Mouse (Mus musculus) megakaryocyte-erythroid progenitor cell, adult 5 weeks (primary cell): ENCODE results near the gene Lsr. TPM values are rescaled to one million over a fixed set of nuclear protein-coding genes. Genes with fewer than 3 reads are reported as not detected.

Experiments
- polyA plus RNA-seq: library from polyadenylated mRNA; stranded (reverse); fragments of >175 nt; gene quantifications from 2 replicates; pipeline ENCODE4 v1.2.3, GENCODE M21; 2012

The Lsr gene
- 1.3 and 1.5 TPM in 2 replicates for polyA plus RNA-seq

DNA sequence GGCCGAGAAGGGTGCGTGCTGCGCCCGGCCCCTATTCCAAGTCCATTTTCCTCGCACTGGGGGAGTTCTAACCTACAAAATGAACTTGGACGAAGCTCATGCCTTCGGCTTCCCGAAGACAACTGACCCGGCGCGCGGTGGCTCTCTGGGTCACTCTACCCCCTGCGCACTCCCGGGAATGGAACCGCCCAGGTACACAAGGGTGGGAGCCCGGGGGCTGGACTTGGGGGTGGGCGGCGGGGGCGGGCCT is at the start of gene Lsr:
Lsr (minus strand) TSS at position 214 of the 250 bp plus-strand sequence.

DNA sequence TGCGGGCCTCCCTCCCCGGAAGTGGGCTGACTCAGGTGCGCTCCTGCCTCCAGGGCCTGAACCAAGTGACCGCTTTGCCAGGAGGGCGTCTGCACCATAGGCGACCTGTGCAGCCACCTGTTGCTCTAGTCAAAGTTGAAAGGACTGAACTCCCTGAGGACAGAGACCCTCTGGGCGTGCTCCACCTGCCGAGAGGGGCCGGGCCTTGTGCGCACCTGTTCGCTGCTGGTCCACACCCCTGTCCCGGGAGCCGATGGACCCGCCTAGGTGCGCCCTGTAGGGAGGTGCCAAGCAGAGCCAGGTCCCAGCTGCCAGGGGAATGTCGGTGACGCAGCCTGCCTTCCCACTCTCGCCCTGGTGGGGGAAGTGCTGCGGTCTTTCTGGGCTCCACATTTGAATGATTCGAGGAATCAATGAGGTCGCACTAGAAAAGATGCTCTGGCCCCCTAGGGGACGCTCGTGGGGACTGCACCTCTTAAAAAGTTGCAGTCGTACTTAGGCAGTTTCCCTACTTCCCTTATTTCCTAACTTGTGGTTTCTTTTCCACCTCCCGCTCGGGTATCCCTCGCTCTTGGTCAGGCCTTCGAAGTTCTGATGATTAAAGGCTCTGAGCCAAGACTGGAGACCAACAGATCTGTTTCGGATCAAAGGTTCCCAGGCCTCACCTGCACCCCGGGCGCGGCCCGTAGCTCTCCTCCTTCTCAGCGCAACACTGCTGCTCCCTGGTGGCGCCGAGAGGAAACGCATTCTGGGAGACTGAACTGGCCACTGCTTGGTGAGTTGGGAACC is 431 bp upstream of the Lsr start, which contains the start of gene Fam187b:
Fam187b (plus strand) TSS at position 290 of the 789 bp plus-strand sequence.

DNA sequence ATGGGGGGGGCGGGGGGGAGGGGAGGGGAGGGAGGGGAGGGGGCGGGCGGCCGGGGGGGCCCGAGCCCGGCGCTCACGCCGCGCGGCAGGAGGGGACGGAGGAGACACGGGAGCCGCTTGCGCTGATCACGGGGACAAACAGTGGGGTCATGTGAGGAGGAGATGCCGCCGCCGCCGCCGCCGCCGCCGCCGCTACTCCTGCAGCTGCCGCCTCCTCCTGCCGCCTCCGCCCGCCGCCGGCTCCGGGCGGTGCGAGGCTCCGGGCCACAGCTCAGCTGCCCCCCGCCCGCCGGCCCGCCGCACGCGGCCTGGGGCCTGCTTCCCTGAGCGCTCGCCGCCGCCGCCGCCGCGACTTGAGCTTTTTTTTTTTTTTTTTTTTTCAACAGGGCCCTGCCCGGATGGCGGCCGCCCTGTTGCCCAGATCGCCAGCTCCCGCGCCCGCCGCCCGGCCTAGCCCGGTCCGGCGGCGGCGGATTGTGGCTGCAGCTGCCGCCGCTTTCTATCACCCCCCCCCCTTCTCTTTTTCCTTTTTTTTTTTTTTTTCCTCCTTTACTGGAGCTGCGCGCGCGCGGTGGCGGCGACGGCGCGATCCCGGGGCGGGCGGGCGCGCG is 16.4 kb downstream of the Lsr start, which contains the start of gene Usf2:
Usf2 (minus strand) TSS at position 48 of the 611 bp plus-strand sequence.

DNA sequence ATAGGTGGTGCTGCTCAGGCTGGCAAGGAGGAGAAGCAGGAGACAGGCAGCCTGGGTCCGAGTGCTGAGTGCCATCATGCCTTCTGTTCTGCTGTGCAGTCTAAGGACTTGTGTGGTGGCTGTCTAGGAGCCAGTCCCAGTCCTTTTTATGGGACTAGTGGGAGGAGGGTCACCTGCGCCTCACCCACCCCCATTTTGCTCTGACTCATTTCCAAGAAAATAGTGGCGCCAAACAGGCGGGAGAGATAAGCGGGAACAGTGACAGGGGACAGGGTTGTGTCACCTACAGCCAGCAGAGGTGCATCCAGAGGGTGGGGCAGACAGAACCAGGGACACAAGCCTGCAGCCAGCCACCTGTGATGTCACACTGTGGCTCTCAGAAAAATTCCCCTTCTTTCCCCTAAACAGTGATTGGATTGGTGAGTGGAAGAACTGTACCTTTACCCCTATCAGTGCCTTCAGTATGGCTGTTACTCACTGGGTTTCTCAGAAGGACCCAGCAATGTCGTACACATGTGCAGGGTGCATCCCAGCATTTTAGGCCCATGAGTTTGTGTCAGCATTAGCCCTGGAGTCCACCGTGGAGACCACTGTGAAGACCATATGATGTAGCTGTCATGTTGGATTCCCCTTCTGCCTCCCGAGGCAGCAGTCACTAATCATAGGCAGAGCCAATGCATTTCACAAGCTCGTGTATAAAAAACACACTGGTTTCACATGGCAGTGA is 29.2 kb downstream of the Lsr start, which contains the start of gene Hamp:
Hamp (minus strand) TSS at position 124 of the 727 bp plus-strand sequence.

DNA sequence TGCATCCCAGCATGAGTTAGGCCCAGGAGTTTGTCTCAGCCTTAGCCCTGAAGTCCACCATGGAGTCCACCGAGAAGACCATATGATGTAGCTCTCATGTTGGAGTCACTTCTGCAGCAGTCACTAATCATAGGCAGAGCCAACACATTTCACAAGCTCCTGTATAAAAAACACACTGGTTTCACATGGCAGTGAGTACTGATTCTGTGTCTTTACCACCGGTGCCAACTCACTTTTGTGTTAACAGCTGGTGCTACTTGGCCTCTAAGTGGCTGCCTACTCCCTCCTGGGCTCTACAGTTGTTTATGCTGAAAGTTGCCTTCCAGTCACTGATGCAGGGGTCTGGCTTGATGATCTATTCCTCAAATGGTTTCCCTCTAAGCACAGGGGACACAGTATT is 48.7 kb downstream of the Lsr start, which contains the start of gene Hamp2:
Hamp2 (minus strand) TSS at position 101 of the 400 bp plus-strand sequence.

DNA sequence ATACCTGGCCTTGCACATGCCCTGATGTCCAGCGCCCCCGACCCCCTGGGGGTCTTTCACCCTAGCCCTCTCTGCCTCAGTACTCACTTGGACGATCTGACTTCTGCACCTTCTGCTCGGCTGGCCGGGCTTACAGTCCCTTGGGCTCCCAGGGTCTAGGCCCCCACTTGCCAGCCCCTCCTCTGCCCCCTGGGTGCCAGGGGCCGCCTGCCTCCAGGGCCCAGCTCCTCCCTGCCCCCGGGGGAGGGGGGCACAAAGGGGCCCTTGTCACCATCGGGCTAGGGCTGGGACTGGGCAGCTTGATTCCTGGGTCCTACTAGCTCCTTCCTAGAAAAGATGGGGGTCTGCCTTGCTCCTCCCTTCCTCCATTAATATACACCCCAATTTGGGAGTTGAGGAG is 58.5 kb downstream of the Lsr start, which contains the start of gene Mag:
Mag (minus strand) TSS at position 142 of the 400 bp plus-strand sequence.

Other genes with a start within 250 kb of the Lsr start
- gene Tmem147, start 243.9 kb downstream of the Lsr start, polyA plus RNA-seq = 48.5 and 64.1 TPM in 2 replicates
- gene Gapdhs, start 229.8 kb downstream of the Lsr start, polyA plus RNA-seq = not detected in 2 replicates
- gene Sbsn, start 222.0 kb downstream of the Lsr start, polyA plus RNA-seq = 1.7 and 3.2 TPM in 2 replicates
- gene Dmkn, start 209.7 kb downstream of the Lsr start, polyA plus RNA-seq = 2.0 and 6.7 TPM in 2 replicates
- not detected in 2 replicates for gene Krtdap, start 185.6 kb downstream of the Lsr start, polyA plus RNA-seq
- gene Ffar2, start 149.7 kb downstream of the Lsr start, polyA plus RNA-seq = 11.4 and 19.2 TPM in 2 replicates
- gene Ffar3, start 117.3 kb downstream of the Lsr start, polyA plus RNA-seq = not detected in 2 replicates
- gene Ffar1, start 111.9 kb downstream of the Lsr start, polyA plus RNA-seq = 0.10 and 0.13 TPM in 2 replicates
- 5.0 and 5.4 TPM in 2 replicates for gene Cd22, start 93.1 kb downstream of the Lsr start, polyA plus RNA-seq
- gene Mag, start 58.6 kb downstream of the Lsr start, polyA plus RNA-seq = 0.37 and 0.72 TPM in 2 replicates
- not detected in 2 replicates for gene Hamp2, start 48.8 kb downstream of the Lsr start, polyA plus RNA-seq
- gene Hamp, start 29.4 kb downstream of the Lsr start, polyA plus RNA-seq = not detected in 2 replicates
- gene Usf2, start 16.7 kb downstream of the Lsr start, polyA plus RNA-seq = 169 and 182 TPM in 2 replicates
- gene Fam187b, start 326 bp upstream of the Lsr start, polyA plus RNA-seq = 0.08 TPM in 1 of 2 replicates, not detected in the other
- gene Fxyd5, start 69.0 kb upstream of the Lsr start, polyA plus RNA-seq = 870 and 944 TPM in 2 replicates
- 0.36 and 1.3 TPM in 2 replicates for gene Fxyd7, start 78.0 kb upstream of the Lsr start, polyA plus RNA-seq
- gene Fxyd1, start 83.7 kb upstream of the Lsr start, polyA plus RNA-seq = 4.9 and 6.1 TPM in 2 replicates
- gene Lgi4, start 85.9 kb upstream of the Lsr start, polyA plus RNA-seq = 0.01 TPM in 1 of 2 replicates, not detected in the other
- gene Fxyd3, start 103.2 kb upstream of the Lsr start, polyA plus RNA-seq = not detected in 2 replicates
- gene Hpn, start 141.8 kb upstream of the Lsr start, polyA plus RNA-seq = 25.3 and 28.7 TPM in 2 replicates
- gene Scn1b, start 153.5 kb upstream of the Lsr start, polyA plus RNA-seq = 4.3 TPM in 2 replicates
- gene Gramd1a, start 182.4 kb upstream of the Lsr start, polyA plus RNA-seq = 206 and 233 TPM in 2 replicates